Mouse (Mus musculus): ENCODE measurements around the gene Olfr1495. TPM values are rescaled to one million over a fixed set of nuclear protein-coding genes. Genes with fewer than 3 reads are reported as not detected.

Olfr1495 gene
- total and polyA plus RNA-seq, 3 experiments: not detected

GRCm38 (mm10) chr19:13749366-13749765, 15.0 kb upstream of the Olfr1495 start:
- H3K27me3 ChIP-seq (ENCODE audit: control insufficient read depth in 1 of 2, insufficient read depth in 2 of 2, low read length in 2 of 2): no peaks in the 10 kb centered on the region
- no peak overlapping the region for H3K9ac ChIP-seq (ENCODE audit: control insufficient read depth, low read depth, low read length, poor library complexity, severe bottlenecking)
- no peaks in the 10 kb centered on the region for H3K36me3 ChIP-seq (ENCODE audit: control insufficient read depth in 1 of 2, insufficient read depth in 2 of 2, low read length in 2 of 2)
- no peaks in the 10 kb centered on the region for H3K9me3 ChIP-seq (replicated peaks; ENCODE audit: insufficient read depth, low read length)
- no peaks in the 10 kb centered on the region for H3K4me1 ChIP-seq (ENCODE audit: control insufficient read depth in 1 of 2, insufficient read depth in 2 of 2, low read length in 2 of 2)
- H3K27ac ChIP-seq (ENCODE audit: control insufficient read depth, low read depth, low read length): no peak overlapping the region
- DNase-seq (ENCODE audit: low read depth, low spot score): no peak
- H3K4me3 ChIP-seq (ENCODE audit: control insufficient read depth in 1 of 2, insufficient read depth in 1 of 2, low read depth in 2 of 2, low read length in 2 of 2): no peak overlapping the region
- no peak for TF ChIP-seq MAZ (IDR thresholded peaks at IDR 0.05; ENCODE audit: low read depth, low read length)
- no peak for TF ChIP-seq CTCF (IDR thresholded peaks at IDR 0.05 in 2 of 3, conservative IDR thresholded peaks at IDR 0.05 in 1 of 3; ENCODE audit: control insufficient read depth in 1 of 3, insufficient read depth in 1 of 3, low read depth in 2 of 3, low read length in 3 of 3, poor library complexity in 1 of 3, severe bottlenecking in 1 of 3)
- no peak for TF ChIP-seq GABPA (IDR thresholded peaks at IDR 0.05; ENCODE audit: low read depth, low read length)
- TF ChIP-seq ZKSCAN1 (IDR thresholded peaks at IDR 0.05; ENCODE audit: low read depth, low read length): no peak
- no peak for TF ChIP-seq HCFC1 (IDR thresholded peaks at IDR 0.05; ENCODE audit: low read depth, low read length)
- TF ChIP-seq E2F4 (IDR thresholded peaks at IDR 0.05; ENCODE audit: borderline replicate concordance, low read depth, low read length): no peak
- no peak for TF ChIP-seq JUND (IDR thresholded peaks at IDR 0.05; ENCODE audit: low read depth, low read length)
- no peak for TF ChIP-seq CHD2 (IDR thresholded peaks at IDR 0.05; ENCODE audit: low read length)
- no peak for TF ChIP-seq MEF2A (IDR thresholded peaks at IDR 0.05; ENCODE audit: extremely low read depth, insufficient replicate concordance, low read depth, low read length, poor library complexity, severe bottlenecking)
- no peak for TF ChIP-seq ZMIZ1 (IDR thresholded peaks at IDR 0.05; ENCODE audit: low read depth, low read length)
- TF ChIP-seq ZNF384 (IDR thresholded peaks at IDR 0.05; ENCODE audit: low read depth, low read length): no peak
- no peak for TF ChIP-seq SMC3 (IDR thresholded peaks at IDR 0.05; ENCODE audit: low read depth, low read length)
- no peak for TF ChIP-seq BHLHE40 (IDR thresholded peaks at IDR 0.05; ENCODE audit: borderline replicate concordance, low read depth, low read length)
- no peaks in the 10 kb centered on the region for H3K79me2 ChIP-seq (ENCODE audit: control insufficient read depth, insufficient read depth, low read length, poor library complexity)

GRCm38 (mm10) chr19:13768565-13769276, 4.3 kb downstream of the Olfr1495 start:
- Histone ChIP-seq H3K79me2 (ENCODE audit: control insufficient read depth, insufficient read depth, low read length, poor library complexity) (no peaks in the 10 kb centered on the region), H3K9me3 (replicated peaks; ENCODE audit: insufficient read depth, low read length) (no peaks in the 10 kb centered on the region), H3K27ac (ENCODE audit: control insufficient read depth, low read depth, low read length) (no peak overlapping the region), H3K4me3 (ENCODE audit: control insufficient read depth in 1 of 2, insufficient read depth in 1 of 2, low read depth in 2 of 2, low read length in 2 of 2) (no peak overlapping the region), H3K27me3 (ENCODE audit: control insufficient read depth in 1 of 2, insufficient read depth in 2 of 2, low read length in 2 of 2) (no peaks in the 10 kb centered on the region), H3K36me3 (ENCODE audit: control insufficient read depth in 1 of 2, insufficient read depth in 2 of 2, low read length in 2 of 2) (no peaks in the 10 kb centered on the region), H3K4me1 (ENCODE audit: control insufficient read depth in 1 of 2, insufficient read depth in 2 of 2, low read length in 2 of 2) (no peaks in the 10 kb centered on the region), H3K9ac (ENCODE audit: control insufficient read depth, low read depth, low read length, poor library complexity, severe bottlenecking) (no peak overlapping the region)
- TF ChIP-seq POLR2A (IDR thresholded peaks at IDR 0.05; ENCODE audit: control insufficient read depth in 1 of 2, insufficient read depth in 1 of 2, low read depth in 1 of 2, low read length in 2 of 2, poor library complexity in 1 of 2) (no peak), GATA1 (IDR thresholded peaks at IDR 0.05; ENCODE audit: low read depth, low read length) (no peak)
- no peak for DNase-seq (ENCODE audit: low read depth, low spot score)

All from MEL (cell line).